Comparison of ENCODE assay signal across 19 mouse cellular contexts in the genomic region with DNA sequence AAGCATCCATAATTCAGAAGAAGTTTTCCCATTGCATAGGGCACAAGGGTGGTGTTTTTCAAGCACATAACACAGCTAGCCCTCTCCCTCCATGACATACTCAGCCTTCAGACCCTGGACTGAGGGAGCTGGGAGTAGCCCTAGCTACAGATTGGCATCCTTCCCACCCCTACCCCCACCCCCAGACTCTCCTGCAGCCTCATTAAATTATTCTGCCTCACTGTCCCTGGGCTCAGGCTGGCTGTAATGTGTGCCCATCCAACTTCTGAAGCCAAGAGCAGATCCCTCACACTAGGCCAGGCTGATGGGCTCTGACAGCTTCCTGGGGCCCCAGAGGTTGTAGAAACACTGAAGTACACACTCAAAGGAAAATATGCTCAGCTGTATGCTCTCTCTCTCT. TPM values are rescaled to one million over a fixed set of nuclear protein-coding genes. Genes with fewer than 3 reads are reported as not detected.
DNase-seq lines count a peak whose midpoint lies in the region; ATAC-seq lines count a peak whose summit lies in the region.
"Had no signal": no experiment of that assay in that cellular context is flagged by ENCODE, and none has a peak within 500 bp of the region (broad histone marks: within the 10 kb centered on the region; RNA-seq: fewer than 3 reads in every experiment).

No protein-coding gene starts in this region.

- H3K9ac ChIP-seq in heart, embryonic 11.5 days (ENCODE audit: low read depth, low read length) = no peak overlapping the region
- H3K9ac ChIP-seq in heart, embryonic 12.5 days = no peak overlapping the region
- no peak overlapping the region for H3K9ac ChIP-seq in midbrain, embryonic 13.5 days (replicated peaks)
- H3K9ac ChIP-seq in midbrain, embryonic 15.5 days = no peak overlapping the region
- H3K9ac ChIP-seq in forebrain, embryonic 15.5 days (replicated peaks) = no peak overlapping the region
- H3K9ac ChIP-seq: embryonic facial prominence, embryonic 15.5 days; heart, embryonic 15.5 days; limb, embryonic 13.5 days had no signal

- peaks cover 32% of the 10 kb centered on the region for H3K4me1 ChIP-seq in heart, embryonic 11.5 days (ENCODE audit: control insufficient read depth, insufficient read depth, low read length)
- H3K4me1 ChIP-seq in heart, embryonic 12.5 days (replicated peaks) = peaks cover 31% of the 10 kb centered on the region
- peaks cover 18% of the 10 kb centered on the region for H3K4me1 ChIP-seq in midbrain, embryonic 13.5 days (replicated peaks)
- H3K4me1 ChIP-seq in midbrain, embryonic 15.5 days = peaks cover 8% of the 10 kb centered on the region
- H3K4me1 ChIP-seq in forebrain, embryonic 15.5 days = peaks cover 10% of the 10 kb centered on the region

- H3K9me3 ChIP-seq in heart, embryonic 11.5 days (replicated peaks; ENCODE audit: control insufficient read depth, low read length) = no peaks in the 10 kb centered on the region
- H3K9me3 ChIP-seq in heart, embryonic 12.5 days (replicated peaks) = no peaks in the 10 kb centered on the region
- H3K9me3 ChIP-seq in midbrain, embryonic 13.5 days = no peaks in the 10 kb centered on the region
- no peaks in the 10 kb centered on the region for H3K9me3 ChIP-seq in midbrain, embryonic 15.5 days
- H3K9me3 ChIP-seq in forebrain, embryonic 15.5 days = no peaks in the 10 kb centered on the region
- H3K9me3 ChIP-seq: embryonic facial prominence, embryonic 15.5 days; heart, embryonic 15.5 days; limb, embryonic 13.5 days had no signal

- no peaks in the 10 kb centered on the region for H3K36me3 ChIP-seq in heart, embryonic 11.5 days (ENCODE audit: control insufficient read depth, insufficient read depth, low read length)
- no peaks in the 10 kb centered on the region for H3K36me3 ChIP-seq in heart, embryonic 12.5 days
- H3K36me3 ChIP-seq in midbrain, embryonic 13.5 days = no peaks in the 10 kb centered on the region
- H3K36me3 ChIP-seq in midbrain, embryonic 15.5 days (replicated peaks) = no peaks in the 10 kb centered on the region
- H3K36me3 ChIP-seq in forebrain, embryonic 15.5 days = no peaks in the 10 kb centered on the region
- H3K36me3 ChIP-seq: embryonic facial prominence, embryonic 15.5 days; heart, embryonic 15.5 days; limb, embryonic 13.5 days had no signal

- H3K27me3 ChIP-seq in heart, embryonic 11.5 days (ENCODE audit: control insufficient read depth, insufficient read depth, low read length) = no peaks in the 10 kb centered on the region
- no peaks in the 10 kb centered on the region for H3K27me3 ChIP-seq in heart, embryonic 12.5 days (replicated peaks)
- H3K27me3 ChIP-seq in midbrain, embryonic 13.5 days = no peaks in the 10 kb centered on the region
- no peaks in the 10 kb centered on the region for H3K27me3 ChIP-seq in midbrain, embryonic 15.5 days (replicated peaks)
- H3K27me3 ChIP-seq in forebrain, embryonic 15.5 days = no peaks in the 10 kb centered on the region
- H3K27me3 ChIP-seq: embryonic facial prominence, embryonic 15.5 days; heart, embryonic 15.5 days; limb, embryonic 13.5 days; Patski had no signal

- ATAC-seq in heart, embryonic 11.5 days (replicated peaks; ENCODE audit: insufficient number of reproducible peaks, low FRiP score, low TSS enrichment) = no peak
- no peak for ATAC-seq in heart, embryonic 12.5 days (ENCODE audit: insufficient number of reproducible peaks, low FRiP score)
- ATAC-seq in midbrain, embryonic 13.5 days = 0 out of 2 replicates have a peak, but pooled peaks have one; percentile 19
- no peak for ATAC-seq in midbrain, embryonic 15.5 days (replicated peaks)
- ATAC-seq in forebrain, embryonic 15.5 days (replicated peaks) = peak; percentile 85
- ATAC-seq: lung, postnatal 0 days; Patski had no signal

- no peak overlapping the region for H3K4me2 ChIP-seq in heart, embryonic 11.5 days
- no peak overlapping the region for H3K4me2 ChIP-seq in heart, embryonic 12.5 days
- H3K4me2 ChIP-seq in midbrain, embryonic 13.5 days (replicated peaks) = no peak overlapping the region
- H3K4me2 ChIP-seq in midbrain, embryonic 15.5 days = no peak overlapping the region
- no peak overlapping the region for H3K4me2 ChIP-seq in forebrain, embryonic 15.5 days (replicated peaks)
- H3K4me2 ChIP-seq: embryonic facial prominence, embryonic 15.5 days; heart, embryonic 15.5 days; limb, embryonic 13.5 days had no signal

- H3K27ac ChIP-seq in heart, embryonic 11.5 days (ENCODE audit: low read depth, low read length) = 0 out of 2 replicates have a peak overlapping the region, but pooled peaks have one; percentile 12
- no peak overlapping the region for H3K27ac ChIP-seq in heart, embryonic 12.5 days (ENCODE audit: poor library complexity, severe bottlenecking)
- no peak overlapping the region for H3K27ac ChIP-seq in midbrain, embryonic 13.5 days
- H3K27ac ChIP-seq in midbrain, embryonic 15.5 days = no peak overlapping the region
- no peak overlapping the region for H3K27ac ChIP-seq in forebrain, embryonic 15.5 days (replicated peaks)
- H3K27ac ChIP-seq: embryonic facial prominence, embryonic 15.5 days; heart, embryonic 15.5 days; left cerebral cortex, adult 2 months; limb, embryonic 13.5 days had no signal

- peak; percentile 93 for DNase-seq in retina, embryonic 14.5 days (ENCODE audit: low spot score)
- no peak for DNase-seq in layer of hippocampus, adult 18-20 months (ENCODE audit: low spot score in 2 of 2)
- no peak for DNase-seq in gastrocnemius, postnatal 4 days (ENCODE audit: low spot score in 2 of 2)
- DNase-seq: gastrocnemius, postnatal 36 days; kidney, adult 8-10 months; right cerebral cortex, postnatal 25 days had no signal

- no peak overlapping the region for H3K4me3 ChIP-seq in heart, embryonic 11.5 days (ENCODE audit: low read depth, low read length)
- H3K4me3 ChIP-seq in heart, embryonic 12.5 days = no peak overlapping the region
- no peak overlapping the region for H3K4me3 ChIP-seq in midbrain, embryonic 13.5 days (replicated peaks)
- no peak overlapping the region for H3K4me3 ChIP-seq in midbrain, embryonic 15.5 days
- no peak overlapping the region for H3K4me3 ChIP-seq in forebrain, embryonic 15.5 days
- H3K4me3 ChIP-seq: embryonic facial prominence, embryonic 15.5 days; heart, embryonic 15.5 days; left cerebral cortex, adult 2 months; limb, embryonic 13.5 days had no signal

RNA-seq across cellular contexts. Expression of a gene that starts 53.6 kb away (rescaled TPM):
- not detected in 2 replicates for polyA plus RNA-seq in heart, embryonic 11.5 days (2014; fragmentation: Nextera tagmentation; extraction: Ambion mirVana)
- not detected in 2 replicates for polyA plus RNA-seq in heart, embryonic 12.5 days (2016; fragmentation: Nextera tagmentation; extraction: Ambion mirVana)
- polyA plus RNA-seq in midbrain, embryonic 13.5 days (2015; fragmentation: Nextera tagmentation; extraction: Ambion mirVana) = not detected in 2 replicates
- not detected in 2 replicates for polyA plus RNA-seq in midbrain, embryonic 15.5 days (2015; fragmentation: Nextera tagmentation; extraction: Ambion mirVana)
- polyA plus RNA-seq in forebrain, embryonic 15.5 days (2015; fragmentation: Nextera tagmentation; extraction: Ambion mirVana) = 0.28 and 0.29 TPM in 2 replicates
- under 1 TPM; 0.30 to 0.57 TPM for total RNA-seq in layer of hippocampus, adult 18-20 months (2021)
- not detected for total RNA-seq in gastrocnemius, postnatal 4 days (2021)
- total RNA-seq: adrenal gland, postnatal 4 days; megakaryocyte, adult 5-6 weeks had no signal
- polyA plus RNA-seq: heart, embryonic 15.5 days; limb, embryonic 13.5 days; lung, postnatal 0 days; Patski had no signal

Comparison
In these comparisons a context has a peak if more than half of its experiments do, and no peak if none do; other contexts are left out.
1. ATAC-seq: peak in midbrain, embryonic 13.5 days (single experiment) and forebrain, embryonic 15.5 days (single experiment); none in heart, embryonic 11.5 days (single experiment), heart, embryonic 12.5 days (single experiment) and midbrain, embryonic 15.5 days (single experiment).